Mouse (Mus musculus) erythroblast, embryonic 14.5 days (primary cell): Measurements from ENCODE around the gene Taf6l. TPM values are rescaled to one million over a fixed set of nuclear protein-coding genes. Genes with fewer than 3 reads are reported as not detected.
A peak's percentile ranks its signal among the peaks of the same experiment; 100 is the strongest.
"Not testable (repeated sequence)": the region's sequence is repeated elsewhere in the genome, so short reads cannot be mapped to it uniquely, and the experiment has no call there.

Experiments
- H3K27me3 ChIP-seq: 2 replicates; pipeline ENCODE4 v1.6.1; 2012; ENCODE audit warnings: inconsistent platforms; ENCODE audit not compliant: control insufficient read depth
- H3K36me3 ChIP-seq: 2 replicates; pipeline ENCODE4 v1.6.1; 2012; ENCODE audit warnings: mild to moderate bottlenecking, inconsistent platforms; ENCODE audit not compliant: control insufficient read depth
- H3K4me1 ChIP-seq: 2 replicates; pipeline ENCODE4 v1.6.1; 2012; ENCODE audit warnings: inconsistent platforms; ENCODE audit not compliant: control insufficient read depth
- H3K4me3 ChIP-seq: replicated peaks from 2 replicates; pipeline ENCODE3; 2012; ENCODE audit warnings: moderate library complexity, mild to moderate bottlenecking, inconsistent platforms
- H3K9me3 ChIP-seq: 2 replicates; pipeline ENCODE4 v1.6.1; 2012; ENCODE audit warnings: low read length, inconsistent platforms, mixed read lengths; ENCODE audit not compliant: control insufficient read depth
- GATA1 ChIP-seq: IDR thresholded peaks from 2 replicates; pipeline ENCODE4 v1.6.1; 2012; ENCODE audit warnings: low read length, inconsistent platforms, mixed read lengths
- TAL1 ChIP-seq: IDR thresholded peaks from 3 replicates; pipeline ENCODE4 v1.6.1; 2012; ENCODE audit warnings: low read length, inconsistent platforms, mixed read lengths
- polyA plus RNA-seq: library from polyadenylated mRNA; stranded (reverse); fragments of >175 nt; gene quantifications from 2 replicates; pipeline ENCODE4 v1.2.3, GENCODE M21; 2012

Gene Taf6l
- polyA plus RNA-seq, 1 experiment: 4.7 TPM

GRCm38 (mm10) chr19:8745382-8745781 is 40.8 kb downstream of the Taf6l start:
- no peaks in the 10 kb centered on the region for H3K27me3 ChIP-seq
- TF ChIP-seq GATA1 (peak; percentile 85), TAL1 (no peak)
- no peaks in the 10 kb centered on the region for H3K9me3 ChIP-seq

GRCm38 (mm10) chr19:8742176-8742575 is 44.0 kb downstream of the Taf6l start:
- Histone ChIP-seq H3K9me3 (no peaks in the 10 kb centered on the region), H3K27me3 (no peaks in the 10 kb centered on the region)
- TF ChIP-seq GATA1 (no peak; the same call in 1 of the 2 replicates), TAL1 (no peak)

More at GRCm38 (mm10) chr19:8745382-8745781, 40.8 kb downstream of the Taf6l start:
- Histone ChIP-seq H3K4me1 (peaks cover 24% of the 10 kb centered on the region), H3K36me3 (peaks cover 85% of the 10 kb centered on the region), H3K4me3 (no peak overlapping the region)

GRCm38 (mm10) chr19:8741243-8741869 is 44.9 kb downstream of the Taf6l start, which contains the start of gene Stx5a:
Stx5a (plus strand) TSS chr19:8741413.
- Histone ChIP-seq H3K9me3 (no peaks in the 10 kb centered on the region), H3K36me3 (peaks cover 80% of the 10 kb centered on the region), H3K4me3 (peak within 1 kb of the TSS; percentile 82), H3K4me1 (peaks cover 44% of the 10 kb centered on the region), H3K27me3 (no peaks in the 10 kb centered on the region)
- TF ChIP-seq GATA1 (no peak), TAL1 (no peak)

More at GRCm38 (mm10) chr19:8742176-8742575, 44.0 kb downstream of the Taf6l start:
- peaks cover 85% of the 10 kb centered on the region for H3K36me3 ChIP-seq
- peak overlapping the region; percentile 82 for H3K4me3 ChIP-seq
- peaks cover 37% of the 10 kb centered on the region for H3K4me1 ChIP-seq

- TF ChIP-seq TAL1 (no peak), GATA1 (no peak)
- Histone ChIP-seq H3K36me3 (peaks cover 73% of the 10 kb centered on the region), H3K4me1 (peaks cover 50% of the 10 kb centered on the region)
Measured at GRCm38 (mm10) chr19:8740603-8741002, 45.6 kb downstream of the Taf6l start, which contains the start of gene 1700092M07Rik. 1700092M07Rik (plus strand) TSS chr19:8740718.

GRCm38 (mm10) chr19:8739646-8740045 is 46.6 kb downstream of the Taf6l start:
- Histone ChIP-seq H3K4me3 (no peak overlapping the region), H3K27me3 (no peaks in the 10 kb centered on the region), H3K9me3 (no peaks in the 10 kb centered on the region), H3K36me3 (peaks cover 63% of the 10 kb centered on the region), H3K4me1 (peaks cover 57% of the 10 kb centered on the region)
- TF ChIP-seq GATA1 (no peak), TAL1 (no peak)

More at GRCm38 (mm10) chr19:8740603-8741002, 45.6 kb downstream of the Taf6l start, which contains the start of gene 1700092M07Rik:
- no peaks in the 10 kb centered on the region for H3K27me3 ChIP-seq
- peak within 1 kb of the TSS; percentile 82 for H3K4me3 ChIP-seq
- no peaks in the 10 kb centered on the region for H3K9me3 ChIP-seq

- H3K9me3 ChIP-seq: no peaks in the 10 kb centered on the region
- TF ChIP-seq TAL1 (no peak), GATA1 (no peak)
- peaks cover 3% of the 10 kb centered on the region for H3K27me3 ChIP-seq
- H3K36me3 ChIP-seq: peaks cover 56% of the 10 kb centered on the region
- H3K4me1 ChIP-seq: peaks cover 61% of the 10 kb centered on the region
- H3K4me3 ChIP-seq: no peak overlapping the region
Measured at GRCm38 (mm10) chr19:8738911-8739310, 47.3 kb downstream of the Taf6l start.

GRCm38 (mm10) chr19:8736160-8736467 is 50.1 kb downstream of the Taf6l start:
- peak overlapping the region; percentile 85 for H3K4me3 ChIP-seq
- H3K27me3 ChIP-seq: peaks cover 16% of the 10 kb centered on the region
- H3K36me3 ChIP-seq: peaks cover 42% of the 10 kb centered on the region
- TF ChIP-seq TAL1 (no peak), GATA1 (no peak)
- peaks cover 45% of the 10 kb centered on the region for H3K4me1 ChIP-seq
- peaks cover 6% of the 10 kb centered on the region for H3K9me3 ChIP-seq

- H3K4me1 ChIP-seq: peaks cover 39% of the 10 kb centered on the region
- H3K4me3 ChIP-seq: peak within 1 kb of the TSS; percentile 85
- peaks cover 6% of the 10 kb centered on the region for H3K9me3 ChIP-seq
- H3K27me3 ChIP-seq: peaks cover 16% of the 10 kb centered on the region
- H3K36me3 ChIP-seq: peaks cover 37% of the 10 kb centered on the region
- no peak for TF ChIP-seq TAL1
- TF ChIP-seq GATA1: no peak
Measured at GRCm38 (mm10) chr19:8735389-8736159, 50.6 kb downstream of the Taf6l start, which contains the start of gene Wdr74. Wdr74 (plus strand) TSS chr19:8735827.

- no peak for TF ChIP-seq GATA1
- TF ChIP-seq TAL1: no peak
- peaks cover 25% of the 10 kb centered on the region for H3K36me3 ChIP-seq
- H3K4me1 ChIP-seq: peaks cover 33% of the 10 kb centered on the region
- peaks cover 16% of the 10 kb centered on the region for H3K27me3 ChIP-seq
- H3K4me3 ChIP-seq: no peak overlapping the region
- peaks cover 6% of the 10 kb centered on the region for H3K9me3 ChIP-seq
Measured at GRCm38 (mm10) chr19:8734334-8734733, 51.9 kb downstream of the Taf6l start.

- Histone ChIP-seq H3K4me1 (peaks cover 32% of the 10 kb centered on the region), H3K36me3 (peaks cover 41% of the 10 kb centered on the region), H3K27me3 (peaks cover 10% of the 10 kb centered on the region)
- not testable (repeated sequence) for H3K9me3 ChIP-seq, H3K4me3 ChIP-seq
Measured at GRCm38 (mm10) chr19:8728335-8729099, 57.7 kb downstream of the Taf6l start.
